Mouse (Mus musculus) kidney, postnatal 14 days (tissue): ENCODE results near the gene Sys1.

Source experiments
- DNase-seq: peaks from one replicate; pipeline ENCODE4 v3.0.0; 2022; ENCODE audit warnings: mixed read lengths

The Sys1 gene

DNA sequence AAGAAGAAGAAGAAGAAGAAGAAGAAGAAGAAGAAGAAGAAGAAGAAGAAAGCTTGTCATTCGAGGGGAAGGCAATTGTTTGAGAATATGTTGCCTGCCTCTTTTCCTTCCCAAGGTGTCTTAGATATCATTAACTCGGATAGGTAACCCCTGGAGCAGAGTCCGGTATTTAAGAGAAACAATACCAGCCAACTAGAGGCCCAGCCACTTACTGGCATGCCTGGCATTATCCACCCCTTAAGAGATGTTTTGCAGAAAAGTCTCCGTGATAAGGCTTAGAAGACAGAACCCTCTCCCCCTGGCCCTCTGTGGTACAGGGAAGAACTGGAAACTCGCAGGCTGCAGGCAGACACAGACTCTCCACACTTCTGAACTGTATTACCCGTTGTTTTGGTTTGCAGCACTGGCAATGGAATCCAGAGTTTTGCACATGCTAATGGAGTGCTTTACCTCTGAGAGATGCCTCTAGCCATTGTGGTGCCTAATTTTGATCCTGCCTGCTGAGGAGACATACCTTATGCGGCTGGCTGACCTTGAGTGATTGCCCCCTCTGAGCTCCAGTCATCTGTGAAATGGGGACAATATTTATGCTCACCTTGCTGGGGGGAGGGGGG lies 2.8 kb upstream of the Sys1 start:
- DNase-seq, result peak; percentile 49

DNA sequence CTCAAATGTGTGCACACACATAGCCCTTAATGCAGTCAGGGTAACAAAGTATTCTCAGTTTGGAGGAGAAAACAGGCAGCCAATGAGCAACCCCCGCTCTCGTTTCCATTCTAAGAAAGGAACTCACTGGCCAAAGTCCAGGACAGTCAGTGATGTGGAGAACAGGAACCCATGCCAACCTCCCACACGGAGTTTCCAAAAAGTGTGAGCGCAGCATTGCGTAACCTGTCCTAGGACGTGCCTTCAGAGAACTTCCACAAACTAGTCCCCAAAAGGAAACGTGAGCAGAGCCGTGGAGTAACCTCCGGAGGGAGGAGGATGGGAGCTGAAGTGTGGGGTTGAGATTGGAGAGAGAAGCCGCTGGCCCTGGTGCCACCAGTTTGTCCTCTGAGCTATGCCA lies 1.9 kb upstream of the Sys1 start:
- peak; percentile 93 for DNase-seq

- DNase-seq, result peak; percentile 66
Measured at GRCm38 (mm10) chr2:164455421-164456190, 1.2 kb upstream of the Sys1 start.

DNA sequence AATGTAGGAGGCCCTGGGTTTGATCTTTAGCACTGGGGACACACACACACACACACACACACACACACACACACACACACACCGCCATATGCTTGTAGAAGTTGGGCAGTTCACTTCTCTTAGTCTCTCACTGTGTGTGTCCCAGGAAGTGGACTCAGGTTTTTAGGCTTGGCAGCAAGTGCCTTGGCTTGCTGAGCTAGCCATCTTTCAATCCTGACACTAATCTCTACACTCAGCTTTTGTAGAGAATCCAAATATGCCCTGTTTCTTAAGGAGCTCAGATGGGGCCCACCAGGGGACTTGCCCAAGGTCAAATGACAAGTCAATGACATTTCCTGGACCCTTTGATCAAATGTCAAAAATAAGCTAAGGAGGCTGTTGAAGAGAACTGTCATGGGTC lies 351 bp upstream of the Sys1 start:
- no peak for DNase-seq

DNA sequence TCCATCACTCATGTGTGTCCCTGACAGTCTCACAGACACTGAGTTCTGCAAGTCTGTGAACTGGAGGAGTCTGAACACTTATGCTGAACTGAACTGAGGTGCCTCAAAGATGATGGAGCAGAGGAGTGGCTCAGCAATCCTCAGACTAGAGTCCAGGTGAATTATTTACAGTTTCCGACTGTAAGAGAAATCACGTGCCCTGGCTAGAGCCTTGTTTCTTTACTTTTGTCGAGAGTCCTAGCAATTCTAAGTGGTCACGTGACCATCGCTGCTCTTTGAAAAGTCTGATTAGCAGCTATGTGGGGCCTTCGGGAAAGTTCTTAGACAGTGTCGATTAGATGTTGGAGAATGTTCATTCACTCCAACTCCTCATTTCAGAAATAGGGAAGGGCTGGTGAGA lies 1.2 kb downstream of the Sys1 start:
- DNase-seq, result peak; percentile 83

- no peak for DNase-seq
Measured at GRCm38 (mm10) chr2:164458535-164458934, 1.8 kb downstream of the Sys1 start.

DNA sequence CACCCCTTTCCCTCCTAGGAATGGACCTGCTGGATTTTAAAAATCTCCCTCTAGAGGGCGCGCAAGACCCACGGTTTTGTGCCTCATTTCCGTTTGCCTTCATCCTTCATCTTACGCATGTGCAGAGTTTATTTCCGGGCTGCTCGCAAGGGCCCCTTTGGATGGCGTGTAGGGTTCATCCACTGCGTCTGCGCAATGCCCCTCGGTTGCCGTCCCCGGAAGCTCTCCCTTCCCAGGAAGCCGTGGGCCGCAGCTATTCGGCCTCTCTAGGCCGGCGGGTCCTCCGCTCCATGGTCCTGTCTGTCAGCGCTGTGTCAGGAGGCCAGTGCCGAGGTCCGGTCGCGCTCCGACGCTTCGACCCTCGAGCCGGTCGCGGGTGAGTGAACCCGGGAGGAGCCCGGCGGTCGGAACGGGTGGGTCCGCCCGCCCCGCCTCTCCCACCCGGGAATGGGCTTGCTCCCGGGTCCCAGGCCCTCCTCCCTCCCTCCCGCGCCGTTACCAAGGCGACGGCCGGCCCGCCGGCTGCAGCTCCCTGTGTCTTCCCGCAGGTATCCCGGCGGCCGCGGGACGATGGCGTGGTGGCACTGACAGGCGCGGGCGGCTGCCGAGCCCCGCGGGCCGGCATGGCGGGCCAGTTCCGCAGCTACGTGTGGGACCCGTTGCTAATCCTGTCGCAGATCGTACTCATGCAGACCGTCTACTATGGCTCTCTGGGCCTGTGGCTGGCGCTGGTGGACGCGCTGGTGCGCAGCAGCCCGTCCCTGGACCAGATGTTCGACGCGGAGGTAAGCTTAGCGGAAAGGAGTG lies 4.2 kb downstream of the Sys1 start, which contains the start of gene Gm20458:
TSS of gene Gm20458 (plus strand) at position 223 of the 807 bp plus-strand sequence.
- DNase-seq, result peak; percentile 97

DNA sequence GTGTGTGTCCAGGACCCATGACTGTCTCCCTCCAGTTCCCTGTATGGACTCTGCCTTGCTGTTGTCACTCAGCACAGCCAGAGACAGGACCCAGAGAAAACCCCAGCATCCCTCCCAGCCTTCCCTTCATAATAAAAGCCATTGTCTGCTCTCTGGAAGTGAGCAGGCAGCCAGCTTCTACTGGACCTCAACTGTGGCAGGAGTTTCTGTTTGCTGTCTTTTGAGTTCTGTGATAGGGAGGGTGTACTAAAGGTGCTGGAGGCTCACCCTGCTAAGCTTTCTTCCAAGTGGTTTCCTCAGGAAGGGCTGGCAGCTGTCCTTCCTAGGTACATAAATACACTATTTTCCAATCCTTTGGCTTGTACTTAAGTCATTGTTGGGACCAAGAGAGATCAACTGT lies 8.4 kb downstream of the Sys1 start:
- no peak for DNase-seq

DNA sequence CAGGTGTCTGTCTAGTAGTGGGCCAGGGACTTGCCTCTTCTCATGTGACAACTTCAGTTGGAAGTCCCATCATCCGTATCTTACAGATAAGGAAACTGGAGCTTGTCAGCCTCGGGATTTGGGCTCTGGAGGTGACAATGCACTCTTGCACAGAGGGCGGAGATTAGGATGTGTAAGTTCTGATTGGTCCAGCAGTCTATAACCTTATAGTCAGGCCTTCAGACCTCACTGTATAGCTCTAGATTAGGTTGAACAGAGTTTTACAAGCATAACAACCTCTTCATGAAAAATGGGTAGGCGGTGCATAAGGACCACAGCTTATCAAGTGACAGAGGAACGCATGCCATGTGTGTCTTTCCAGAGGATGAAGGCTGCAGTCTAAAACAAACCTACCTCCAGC lies 10.0 kb downstream of the Sys1 start:
- no peak for DNase-seq

DNA sequence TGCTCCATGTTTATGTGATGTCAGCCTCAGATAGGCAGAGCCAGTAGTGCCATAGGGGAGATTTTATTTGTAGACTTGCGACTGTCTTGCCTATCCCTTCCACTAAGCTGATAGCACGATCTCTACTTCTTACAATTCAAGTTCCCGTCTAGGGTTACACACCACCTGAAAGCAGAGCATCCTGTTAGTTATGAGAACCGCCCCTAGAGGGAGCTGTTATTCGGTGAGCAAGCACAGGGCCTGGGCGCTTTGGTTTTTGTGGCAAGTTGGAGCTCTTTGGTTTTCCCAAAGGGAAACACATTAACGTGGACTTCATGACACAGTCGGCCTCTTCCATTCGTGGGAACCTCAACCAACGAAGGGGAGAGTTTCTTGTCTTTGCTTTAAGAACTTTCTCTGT lies 13.5 kb downstream of the Sys1 start:
- peak; percentile 80 for DNase-seq

- no peak for DNase-seq
Measured at GRCm38 (mm10) chr2:164473624-164474023, 16.9 kb downstream of the Sys1 start, which contains the start of gene Trp53tg5. Trp53tg5 (minus strand) TSS chr2:164473724.

DNA sequence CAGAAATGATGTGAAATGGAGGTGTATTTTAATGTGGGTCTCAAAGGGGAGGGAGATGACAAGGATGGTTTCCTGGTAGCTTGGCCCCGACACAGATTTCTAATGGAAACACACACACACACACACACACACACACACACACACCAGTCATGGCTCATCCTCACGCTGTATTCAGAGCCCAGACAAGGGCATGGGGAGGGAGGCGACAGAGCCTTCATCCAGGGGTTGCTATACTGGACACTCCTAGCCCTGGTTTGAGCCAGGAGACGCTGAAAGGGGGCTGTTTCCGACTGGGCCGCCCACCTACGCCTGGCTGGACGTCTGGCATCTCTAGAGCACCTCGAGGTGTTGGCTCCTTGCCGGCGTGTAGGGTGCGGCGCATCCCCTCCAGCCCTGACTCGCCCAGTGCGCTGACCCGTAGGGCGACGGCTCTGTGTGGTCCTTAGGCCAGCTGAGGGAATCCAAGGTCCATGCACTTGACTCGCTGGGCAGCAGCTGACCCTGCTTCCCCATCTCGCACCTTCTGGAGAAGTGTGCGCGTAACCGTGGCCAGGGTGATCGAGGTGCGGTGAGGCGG lies 29.0 kb downstream of the Sys1 start, which contains the start of gene Dbndd2:
TSS of gene Dbndd2 (plus strand) at position 426 of the 577 bp plus-strand sequence.
- DNase-seq, result peak; percentile 88

DNA sequence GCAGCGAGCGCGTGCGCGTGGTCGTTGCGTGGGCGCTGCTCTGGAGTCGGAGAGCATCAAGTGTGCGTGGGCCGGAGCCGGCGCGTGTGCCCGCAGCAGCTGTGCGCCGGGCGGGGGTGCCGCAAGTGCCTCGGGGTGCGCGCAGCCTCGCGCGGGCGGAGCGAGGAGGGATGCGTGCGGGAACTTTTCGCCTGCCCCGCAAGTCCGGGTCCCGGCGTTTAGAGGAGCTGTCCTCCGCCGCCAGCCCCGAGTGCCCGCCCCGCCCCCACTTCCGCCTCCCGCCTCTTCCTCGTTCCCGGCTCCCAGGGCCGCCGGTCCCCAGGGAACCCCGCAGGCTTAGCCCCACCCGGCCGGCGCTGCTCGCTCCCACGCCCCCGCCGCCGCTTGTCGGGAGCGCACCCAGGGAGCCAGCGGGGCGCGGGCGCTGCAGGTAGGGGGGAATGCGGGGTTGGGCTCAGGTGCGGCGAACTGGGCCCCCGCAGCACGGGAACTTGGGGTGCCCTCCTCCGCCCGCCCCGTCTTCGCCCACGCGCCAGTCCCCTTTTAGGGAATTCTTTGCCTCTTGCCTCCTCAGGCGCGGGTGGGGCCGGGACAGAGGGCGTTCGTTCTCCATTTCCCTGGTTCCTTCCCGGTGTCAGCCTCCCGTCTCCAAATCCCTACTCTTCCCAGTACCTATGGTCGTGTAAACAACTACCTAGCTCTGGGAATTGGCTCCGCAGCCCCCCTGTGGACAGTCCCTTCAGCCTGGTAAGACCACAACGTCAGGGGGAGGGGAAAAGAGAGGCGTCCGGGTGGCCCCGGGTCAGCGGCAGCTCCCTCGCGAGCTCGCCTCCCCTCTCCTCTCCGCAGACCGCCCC lies 29.7 kb downstream of the Sys1 start:
- DNase-seq, result peak; percentile 79

GRCm38 (mm10) chr2:164487115-164487527 lies 30.4 kb downstream of the Sys1 start:
- DNase-seq, result no peak

DNA sequence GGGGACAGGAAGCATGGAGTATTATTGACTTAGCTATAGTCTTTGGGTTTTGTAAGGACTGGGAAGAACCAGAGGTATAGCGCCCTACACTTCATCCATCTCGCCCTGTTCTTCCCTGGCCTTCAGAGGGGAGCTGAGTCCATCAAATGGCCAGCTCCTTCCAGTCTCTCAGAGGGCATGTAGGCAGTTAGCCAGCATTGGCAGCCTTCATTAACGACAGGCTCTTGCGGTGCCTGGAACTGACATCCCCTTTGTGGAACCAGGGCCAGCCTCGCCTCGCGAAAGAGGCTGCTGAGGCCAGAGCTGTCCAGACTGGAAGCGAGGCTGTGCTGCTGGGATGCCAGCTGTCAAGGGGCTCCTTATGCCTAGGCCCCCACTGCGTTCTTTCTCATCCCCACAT lies 31.0 kb downstream of the Sys1 start:
- DNase-seq, result no peak

DNA sequence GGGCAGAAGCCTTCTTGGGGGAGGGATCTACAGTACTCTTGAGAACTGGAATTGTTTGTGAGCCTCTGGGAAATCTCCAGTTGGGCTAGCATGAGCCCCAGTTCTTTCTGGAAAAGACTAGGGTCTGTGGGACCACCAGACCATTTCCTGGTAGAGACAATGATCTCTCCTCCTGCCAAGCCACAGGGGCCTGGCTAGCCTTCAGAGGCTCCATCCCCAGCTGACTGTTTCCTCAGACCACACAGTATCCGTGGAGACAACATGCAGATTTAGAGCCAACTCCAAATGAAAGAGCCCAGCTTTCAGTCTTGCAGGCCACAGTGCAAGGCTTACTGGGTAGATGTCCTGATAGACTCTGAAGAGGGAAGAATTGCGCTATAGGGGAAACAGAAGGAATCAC lies 37.4 kb downstream of the Sys1 start:
- DNase-seq, result no peak

- no peak for DNase-seq
Measured at GRCm38 (mm10) chr2:164496331-164496730, 39.6 kb downstream of the Sys1 start.

- peak; percentile 90 for DNase-seq
Measured at GRCm38 (mm10) chr2:164496847-164497690, 40.3 kb downstream of the Sys1 start, which contains the start of gene Pigt. Pigt (plus strand) TSS chr2:164497520.

DNA sequence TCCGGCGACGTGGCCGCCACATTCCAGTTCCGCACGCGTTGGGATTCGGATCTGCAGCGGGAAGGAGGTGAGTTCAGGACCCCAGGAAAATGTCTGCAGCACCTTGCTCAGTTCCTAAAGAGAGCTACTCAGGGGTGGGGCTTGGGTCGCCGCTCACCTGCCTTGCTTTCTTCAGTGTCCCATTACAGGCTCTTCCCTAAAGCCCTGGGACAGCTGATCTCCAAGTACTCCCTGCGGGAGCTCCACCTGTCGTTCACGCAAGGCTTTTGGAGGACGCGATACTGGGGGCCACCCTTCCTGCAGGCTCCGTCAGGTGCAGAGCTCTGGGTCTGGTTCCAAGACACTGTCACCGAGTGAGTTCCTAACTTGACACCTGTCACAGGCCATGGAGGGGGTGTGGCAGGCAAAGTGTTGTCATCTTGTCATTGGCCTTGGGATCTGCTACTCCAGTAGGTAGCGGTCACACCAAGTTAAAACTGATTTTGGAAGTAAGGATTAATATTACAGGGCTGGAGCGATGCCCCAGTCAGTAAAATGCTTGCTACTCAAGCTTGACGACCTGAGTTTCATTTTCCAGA lies 41.0 kb downstream of the Sys1 start:
- no peak for DNase-seq

DNA sequence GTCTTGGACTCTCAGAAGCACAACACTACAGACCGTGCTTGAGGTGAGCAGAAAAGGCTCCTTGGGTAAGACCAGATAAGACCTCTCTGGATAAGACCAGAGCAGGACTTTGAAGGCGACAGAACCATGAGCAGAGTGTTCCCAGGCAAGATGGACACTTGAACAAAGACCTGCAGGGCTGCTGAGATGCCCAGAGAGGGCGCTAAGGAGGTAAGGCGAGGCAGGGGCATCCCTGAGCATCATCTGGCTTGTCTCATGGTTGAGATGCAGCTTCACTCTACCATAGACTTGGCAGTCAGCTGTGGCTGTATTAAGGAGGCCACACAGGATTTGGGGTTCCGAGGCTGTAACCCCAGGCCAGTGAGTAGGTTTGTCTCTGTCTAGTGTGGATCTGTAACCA lies 42.6 kb downstream of the Sys1 start:
- DNase-seq, result no peak

DNA sequence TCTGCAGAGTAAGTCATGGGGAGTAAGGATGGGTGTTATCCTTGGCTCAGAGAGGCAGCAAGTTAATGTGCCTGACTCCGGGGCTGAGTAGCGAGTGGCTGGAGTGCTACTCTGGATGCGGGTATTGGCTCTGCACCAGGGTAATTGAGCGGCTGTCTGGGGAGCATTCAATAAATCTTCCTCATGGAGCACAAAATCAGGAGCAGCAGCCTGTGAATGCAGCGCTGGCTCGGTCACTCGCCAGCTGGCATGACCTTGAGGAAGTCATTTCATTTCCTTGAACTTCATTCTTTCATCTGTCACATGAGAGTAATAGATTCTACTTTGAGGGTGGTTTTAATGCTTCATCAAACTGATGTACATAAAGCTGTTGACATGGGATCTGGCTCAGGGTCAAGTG lies 43.7 kb downstream of the Sys1 start:
- DNase-seq, result peak; percentile 53
